Mouse (Mus musculus): Measurements from ENCODE around the gene Mrpl44. TPM values are rescaled to one million over a fixed set of nuclear protein-coding genes. Genes with fewer than 3 reads are reported as not detected.

Gene Mrpl44
- polyA plus RNA-seq, 1 experiment from 2014 or later, result 32.3 TPM

- WGBS (ENCODE audit: insufficient replicate concordance), result 83% methylated on average over 3 of the region's 3 CpGs
Measured at GRCm38 (mm10) chr1:79753456-79753855, 22.4 kb upstream of the Mrpl44 start.

GRCm38 (mm10) chr1:79754936-79755335, 20.9 kb upstream of the Mrpl44 start:
- Histone ChIP-seq H3K4me3 (replicated peaks) (no peak overlapping the region), H3K9ac (no peak overlapping the region), H3K27me3 (no peaks in the 10 kb centered on the region), H3K4me1 (replicated peaks) (peaks cover 32% of the 10 kb centered on the region), H3K36me3 (no peaks in the 10 kb centered on the region), H3K9me3 (replicated peaks) (no peaks in the 10 kb centered on the region), H3K27ac (no peak overlapping the region), H3K4me2 (no peak overlapping the region)
- ATAC-seq (ENCODE audit: low read depth) (no peak), DNase-seq (no peak)
- WGBS (ENCODE audit: insufficient replicate concordance), result 63% methylated on average over 3 of the region's 3 CpGs

More at GRCm38 (mm10) chr1:79753456-79753855, 22.4 kb upstream of the Mrpl44 start:
- H3K9me3 ChIP-seq (replicated peaks), result no peaks in the 10 kb centered on the region
- no peaks in the 10 kb centered on the region for H3K36me3 ChIP-seq
- ATAC-seq (ENCODE audit: low read depth) (no peak), DNase-seq (no peak)
- H3K4me3 ChIP-seq (replicated peaks), result no peak overlapping the region
- H3K4me1 ChIP-seq (replicated peaks), result peaks cover 29% of the 10 kb centered on the region
- H3K27ac ChIP-seq, result no peak overlapping the region
- no peak overlapping the region for H3K9ac ChIP-seq
- no peaks in the 10 kb centered on the region for H3K27me3 ChIP-seq
- H3K4me2 ChIP-seq, result no peak overlapping the region

- ATAC-seq (ENCODE audit: low read depth) (no peak), DNase-seq (no peak)
- H3K36me3 ChIP-seq, result no peaks in the 10 kb centered on the region
- H3K27me3 ChIP-seq, result no peaks in the 10 kb centered on the region
- WGBS (ENCODE audit: insufficient replicate concordance), result 49% methylated on average over 2 of the region's 2 CpGs
- H3K4me1 ChIP-seq (replicated peaks), result peaks cover 34% of the 10 kb centered on the region
- no peak overlapping the region for H3K9ac ChIP-seq
- no peak overlapping the region for H3K4me3 ChIP-seq (replicated peaks)
- H3K9me3 ChIP-seq (replicated peaks), result no peaks in the 10 kb centered on the region
- H3K4me2 ChIP-seq, result no peak overlapping the region
- no peak overlapping the region for H3K27ac ChIP-seq
Measured at GRCm38 (mm10) chr1:79755376-79755775, 20.4 kb upstream of the Mrpl44 start.

GRCm38 (mm10) chr1:79756417-79756816, 19.4 kb upstream of the Mrpl44 start:
- H3K27me3 ChIP-seq, result no peaks in the 10 kb centered on the region
- H3K4me2 ChIP-seq, result no peak overlapping the region
- no peak for DNase-seq
- no peak overlapping the region for H3K9ac ChIP-seq
- no peaks in the 10 kb centered on the region for H3K36me3 ChIP-seq
- peaks cover 40% of the 10 kb centered on the region for H3K4me1 ChIP-seq (replicated peaks)
- H3K4me3 ChIP-seq (replicated peaks), result no peak overlapping the region
- H3K27ac ChIP-seq, result no peak overlapping the region
- WGBS (ENCODE audit: insufficient replicate concordance), result 70% methylated on average over 5 of the region's 5 CpGs
- no peak for ATAC-seq (ENCODE audit: low read depth)
- H3K9me3 ChIP-seq (replicated peaks), result no peaks in the 10 kb centered on the region

GRCm38 (mm10) chr1:79757161-79757560, 18.7 kb upstream of the Mrpl44 start:
- 64% methylated on average over 7 of the region's 7 CpGs for WGBS (ENCODE audit: insufficient replicate concordance)
- Histone ChIP-seq H3K36me3 (no peaks in the 10 kb centered on the region), H3K9me3 (replicated peaks) (no peaks in the 10 kb centered on the region), H3K27ac (no peak overlapping the region), H3K27me3 (no peaks in the 10 kb centered on the region), H3K4me2 (no peak overlapping the region), H3K4me1 (replicated peaks) (peaks cover 37% of the 10 kb centered on the region), H3K9ac (no peak overlapping the region), H3K4me3 (replicated peaks) (no peak overlapping the region)
- DNase-seq (no peak), ATAC-seq (ENCODE audit: low read depth) (no peak)

GRCm38 (mm10) chr1:79757597-79757996, 18.2 kb upstream of the Mrpl44 start:
- DNase-seq (no peak), ATAC-seq (ENCODE audit: low read depth) (no peak)
- H3K4me3 ChIP-seq (replicated peaks), result no peak overlapping the region
- no peaks in the 10 kb centered on the region for H3K36me3 ChIP-seq
- H3K9me3 ChIP-seq (replicated peaks), result no peaks in the 10 kb centered on the region
- no peaks in the 10 kb centered on the region for H3K27me3 ChIP-seq
- H3K27ac ChIP-seq, result no peak overlapping the region
- no peak overlapping the region for H3K9ac ChIP-seq
- 47% methylated on average over 4 of the region's 4 CpGs for WGBS (ENCODE audit: insufficient replicate concordance)
- peaks cover 37% of the 10 kb centered on the region for H3K4me1 ChIP-seq (replicated peaks)
- no peak overlapping the region for H3K4me2 ChIP-seq

GRCm38 (mm10) chr1:79759006-79759405, 16.8 kb upstream of the Mrpl44 start:
- 71% methylated on average over 2 of the region's 2 CpGs for WGBS (ENCODE audit: insufficient replicate concordance)
- Histone ChIP-seq H3K36me3 (no peaks in the 10 kb centered on the region), H3K4me1 (replicated peaks) (peaks cover 43% of the 10 kb centered on the region), H3K9ac (no peak overlapping the region), H3K4me3 (replicated peaks) (no peak overlapping the region), H3K9me3 (replicated peaks) (no peaks in the 10 kb centered on the region), H3K4me2 (no peak overlapping the region), H3K27ac (no peak overlapping the region), H3K27me3 (no peaks in the 10 kb centered on the region)
- ATAC-seq (ENCODE audit: low read depth) (no peak), DNase-seq (no peak)

GRCm38 (mm10) chr1:79759436-79759972, 16.3 kb upstream of the Mrpl44 start:
- Histone ChIP-seq H3K4me2 (peak overlapping the region; percentile 23; the same call in 1 of the 2 replicates), H3K4me1 (replicated peaks) (peaks cover 48% of the 10 kb centered on the region), H3K9ac (no peak overlapping the region), H3K36me3 (no peaks in the 10 kb centered on the region), H3K27ac (no peak overlapping the region), H3K4me3 (replicated peaks) (no peak overlapping the region), H3K9me3 (replicated peaks) (no peaks in the 10 kb centered on the region), H3K27me3 (no peaks in the 10 kb centered on the region)
- ATAC-seq (ENCODE audit: low read depth), result no peak
- WGBS (ENCODE audit: insufficient replicate concordance), result 72% methylated on average over 5 of the region's 5 CpGs
- DNase-seq, result no peak

GRCm38 (mm10) chr1:79760656-79761055, 15.2 kb upstream of the Mrpl44 start:
- H3K4me2 ChIP-seq, result peak overlapping the region; percentile 88
- peak overlapping the region; percentile 82 for H3K4me3 ChIP-seq (replicated peaks)
- ATAC-seq (ENCODE audit: low read depth) (peak; percentile 1; the same call in 1 of the 2 replicates), DNase-seq (no peak)
- H3K27ac ChIP-seq, result no peak overlapping the region
- no peaks in the 10 kb centered on the region for H3K36me3 ChIP-seq
- no peaks in the 10 kb centered on the region for H3K9me3 ChIP-seq (replicated peaks)
- peak overlapping the region; percentile 87 for H3K9ac ChIP-seq
- 13% methylated on average over 11 of the region's 11 CpGs for WGBS (ENCODE audit: insufficient replicate concordance)
- H3K4me1 ChIP-seq (replicated peaks), result peaks cover 49% of the 10 kb centered on the region
- H3K27me3 ChIP-seq, result no peaks in the 10 kb centered on the region

GRCm38 (mm10) chr1:79761106-79761916, 14.5 kb upstream of the Mrpl44 start:
- WGBS (ENCODE audit: insufficient replicate concordance), result under 1% methylated on average over 65 of the region's 65 CpGs
- peak overlapping the region; percentile 87 for H3K9ac ChIP-seq
- H3K36me3 ChIP-seq, result no peaks in the 10 kb centered on the region
- H3K9me3 ChIP-seq (replicated peaks), result no peaks in the 10 kb centered on the region
- H3K27ac ChIP-seq, result peak overlapping the region; percentile 55
- peaks cover 49% of the 10 kb centered on the region for H3K4me1 ChIP-seq (replicated peaks)
- ATAC-seq (ENCODE audit: low read depth), result peak; percentile 91
- H3K4me2 ChIP-seq, result peak overlapping the region; percentile 88
- DNase-seq, result peak; percentile 72
- peak overlapping the region; percentile 82 for H3K4me3 ChIP-seq (replicated peaks)
- H3K27me3 ChIP-seq, result no peaks in the 10 kb centered on the region

GRCm38 (mm10) chr1:79761917-79762271, 13.9 kb upstream of the Mrpl44 start:
- peaks cover 48% of the 10 kb centered on the region for H3K4me1 ChIP-seq (replicated peaks)
- H3K4me3 ChIP-seq (replicated peaks), result peak overlapping the region; percentile 82
- ATAC-seq (ENCODE audit: low read depth), result peak; percentile 16; the same call in 1 of the 2 replicates
- no peak for DNase-seq
- H3K36me3 ChIP-seq, result no peaks in the 10 kb centered on the region
- no peaks in the 10 kb centered on the region for H3K27me3 ChIP-seq
- no peaks in the 10 kb centered on the region for H3K9me3 ChIP-seq (replicated peaks)
- peak overlapping the region; percentile 88 for H3K4me2 ChIP-seq
- H3K27ac ChIP-seq, result peak overlapping the region; percentile 44
- H3K9ac ChIP-seq, result peak overlapping the region; percentile 87
- 2% methylated on average over 6 of the region's 6 CpGs for WGBS (ENCODE audit: insufficient replicate concordance)
